Mouse (Mus musculus): ENCODE data around the gene Atp5l. TPM values are rescaled to one million over a fixed set of nuclear protein-coding genes. Genes with fewer than 3 reads are reported as not detected.

Atp5l gene
- polyA plus RNA-seq, 1 experiment from 2014 or later, result 578 TPM

DNA sequence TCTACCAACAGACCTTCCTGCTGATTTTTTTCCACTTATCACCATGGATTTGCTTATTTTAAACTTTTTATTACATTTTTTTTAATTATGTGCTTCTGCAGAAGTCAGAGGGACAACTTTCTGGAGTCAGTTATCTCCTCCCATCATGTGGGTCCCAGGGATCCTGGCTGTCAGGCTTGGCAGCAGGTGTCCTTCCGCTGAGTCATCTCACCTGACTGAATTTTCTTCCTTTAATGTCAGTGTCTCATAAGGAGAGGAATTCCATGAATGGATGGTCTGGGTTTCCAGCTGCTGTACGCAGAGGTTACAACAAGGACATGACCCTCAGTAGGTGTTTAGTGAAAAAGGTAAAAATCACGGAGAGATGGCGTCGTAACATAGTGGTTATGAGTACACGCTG lies 29.3 kb downstream of the Atp5l start:
- H3K4me3 ChIP-seq, result no peak overlapping the region
- no peak for ATAC-seq (ENCODE audit: low FRiP score)
- H3K9ac ChIP-seq, result no peak overlapping the region
- H3K36me3 ChIP-seq, result no peaks in the 10 kb centered on the region
- H3K27ac ChIP-seq, result no peak overlapping the region
- H3K4me2 ChIP-seq (replicated peaks), result no peak overlapping the region
- no peaks in the 10 kb centered on the region for H3K9me3 ChIP-seq (replicated peaks)
- WGBS, result 88% methylated on average over 6 of the region's 6 CpGs
- no peaks in the 10 kb centered on the region for H3K4me1 ChIP-seq
- H3K27me3 ChIP-seq, result no peaks in the 10 kb centered on the region

- Histone ChIP-seq H3K36me3 (no peaks in the 10 kb centered on the region), H3K27ac (no peak overlapping the region), H3K4me1 (no peaks in the 10 kb centered on the region), H3K4me2 (replicated peaks) (no peak overlapping the region), H3K27me3 (no peaks in the 10 kb centered on the region), H3K9ac (no peak overlapping the region), H3K9me3 (replicated peaks) (no peaks in the 10 kb centered on the region), H3K4me3 (no peak overlapping the region)
- ATAC-seq (ENCODE audit: low FRiP score), result no peak
- WGBS, result 55% methylated on average over 2 of the region's 2 CpGs
Observed at GRCm38 (mm10) chr9:44890122-44890521, 30.4 kb downstream of the Atp5l start.

DNA sequence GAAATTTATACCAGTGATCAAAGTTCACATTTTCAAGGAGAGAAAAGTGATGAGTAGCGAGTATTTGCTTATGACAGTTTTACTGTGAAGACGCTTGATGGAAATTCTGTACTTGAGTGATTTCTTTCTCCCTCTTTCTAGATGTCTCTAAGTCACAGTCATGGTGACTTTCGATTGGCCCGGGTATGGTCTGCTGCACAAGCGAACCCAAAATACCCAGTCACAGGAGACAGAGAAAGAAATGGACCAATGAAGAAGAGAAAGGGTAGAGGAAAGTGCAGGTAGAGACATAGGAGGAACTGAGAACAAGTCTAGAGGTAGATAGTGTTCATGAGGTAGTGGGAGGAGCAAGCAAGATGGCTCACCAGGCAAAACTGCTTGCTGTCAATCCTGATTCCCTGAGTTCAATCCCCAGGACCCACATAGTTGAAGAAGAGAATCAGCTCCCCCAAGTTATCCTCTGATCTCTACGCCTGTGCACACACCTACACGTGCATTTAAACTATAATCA lies 32.4 kb downstream of the Atp5l start:
- Histone ChIP-seq H3K4me1 (peaks cover 3% of the 10 kb centered on the region), H3K4me3 (no peak overlapping the region), H3K4me2 (replicated peaks) (no peak overlapping the region), H3K9ac (no peak overlapping the region), H3K9me3 (replicated peaks) (no peaks in the 10 kb centered on the region), H3K27me3 (no peaks in the 10 kb centered on the region), H3K36me3 (no peaks in the 10 kb centered on the region), H3K27ac (no peak overlapping the region)
- ATAC-seq (ENCODE audit: low FRiP score), result no peak
- WGBS, result 88% methylated on average over 7 of the region's 7 CpGs

DNA sequence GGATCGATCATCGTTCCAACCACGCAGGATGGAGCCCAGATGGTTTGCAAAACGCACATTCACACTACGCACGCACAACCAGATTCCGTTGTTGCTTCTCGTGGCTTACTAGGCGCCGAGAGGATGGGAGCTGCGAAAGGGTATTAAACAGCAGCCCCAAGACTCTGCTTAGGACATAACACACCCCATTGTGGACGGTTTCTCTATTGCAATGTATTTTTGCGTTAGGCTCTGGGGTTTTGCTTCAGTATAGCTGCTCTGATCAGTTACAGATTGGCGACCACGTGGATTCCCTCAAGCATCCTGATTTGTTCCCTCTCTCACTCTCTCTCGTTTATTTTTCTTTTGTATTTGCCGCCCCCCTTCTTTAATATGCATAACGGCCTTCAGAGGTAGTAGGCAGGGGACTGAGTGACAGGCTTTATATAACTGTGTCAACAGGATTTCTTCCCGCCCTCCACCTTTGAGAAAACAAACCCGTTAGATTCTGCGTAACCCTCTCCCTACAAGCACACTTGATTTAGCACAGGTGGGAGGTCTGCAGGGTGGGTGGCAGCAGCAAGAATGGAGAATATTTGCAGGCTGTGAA lies 37.5 kb downstream of the Atp5l start:
- H3K36me3 ChIP-seq, result no peaks in the 10 kb centered on the region
- WGBS, result under 1% methylated on average over 21 of the region's 21 CpGs
- H3K9me3 ChIP-seq (replicated peaks), result no peaks in the 10 kb centered on the region
- peak overlapping the region; percentile 68 for H3K4me3 ChIP-seq
- no peaks in the 10 kb centered on the region for H3K27me3 ChIP-seq
- peak overlapping the region; percentile 82 for H3K4me2 ChIP-seq (replicated peaks)
- H3K9ac ChIP-seq, result peak overlapping the region; percentile 86
- peaks cover 25% of the 10 kb centered on the region for H3K4me1 ChIP-seq
- 0 out of 2 replicates have a peak, but pooled peaks have one; percentile 0 for ATAC-seq (ENCODE audit: low FRiP score)
- H3K27ac ChIP-seq, result peak overlapping the region; percentile 100

DNA sequence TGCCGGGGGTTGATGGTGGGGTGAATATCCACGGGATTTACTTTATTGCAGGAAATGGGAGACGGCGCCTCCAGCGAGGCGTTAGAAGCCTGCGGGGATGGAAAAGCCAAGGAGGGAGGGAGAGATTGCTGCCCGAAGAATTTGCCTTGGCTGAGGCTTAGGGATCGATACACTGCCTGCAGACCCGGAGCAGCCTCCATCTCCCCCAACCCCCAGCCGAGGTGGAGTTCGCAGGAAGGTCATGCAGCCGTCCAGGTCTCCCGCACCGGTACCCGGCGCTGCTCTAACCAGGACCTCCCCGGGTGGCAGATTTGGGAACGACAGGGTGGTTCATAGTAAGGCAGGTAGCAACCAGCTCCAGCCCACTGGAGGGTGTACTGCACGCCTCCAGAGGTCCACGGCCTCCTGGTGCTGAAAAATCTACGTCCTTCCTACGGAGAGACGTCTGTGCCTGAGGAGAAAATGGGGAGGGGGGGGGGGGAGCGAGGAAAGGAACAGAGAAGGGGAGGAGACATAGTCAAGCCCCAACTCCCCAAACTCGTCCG lies 38.0 kb downstream of the Atp5l start:
- peak overlapping the region; percentile 68 for H3K4me3 ChIP-seq
- ATAC-seq (ENCODE audit: low FRiP score), result peak; percentile 72
- no peaks in the 10 kb centered on the region for H3K27me3 ChIP-seq
- peak overlapping the region; percentile 82 for H3K4me2 ChIP-seq (replicated peaks)
- under 1% methylated on average over 26 of the region's 27 CpGs for WGBS
- H3K9me3 ChIP-seq (replicated peaks), result no peaks in the 10 kb centered on the region
- H3K27ac ChIP-seq, result peak overlapping the region; percentile 100
- no peaks in the 10 kb centered on the region for H3K36me3 ChIP-seq
- H3K4me1 ChIP-seq, result peaks cover 31% of the 10 kb centered on the region
- H3K9ac ChIP-seq, result peak overlapping the region; percentile 86

GRCm38 (mm10) chr9:44881941-44882435 lies 38.6 kb downstream of the Atp5l start:
- H3K27ac ChIP-seq, result peak overlapping the region; percentile 100
- under 1% methylated on average over 29 of the region's 29 CpGs for WGBS
- H3K9ac ChIP-seq, result peak overlapping the region; percentile 86
- peaks cover 36% of the 10 kb centered on the region for H3K4me1 ChIP-seq
- H3K4me3 ChIP-seq, result peak overlapping the region; percentile 68
- no peaks in the 10 kb centered on the region for H3K27me3 ChIP-seq
- no peaks in the 10 kb centered on the region for H3K36me3 ChIP-seq
- peak overlapping the region; percentile 82 for H3K4me2 ChIP-seq (replicated peaks)
- H3K9me3 ChIP-seq (replicated peaks), result no peaks in the 10 kb centered on the region
- ATAC-seq (ENCODE audit: low FRiP score), result peak; percentile 75

DNA sequence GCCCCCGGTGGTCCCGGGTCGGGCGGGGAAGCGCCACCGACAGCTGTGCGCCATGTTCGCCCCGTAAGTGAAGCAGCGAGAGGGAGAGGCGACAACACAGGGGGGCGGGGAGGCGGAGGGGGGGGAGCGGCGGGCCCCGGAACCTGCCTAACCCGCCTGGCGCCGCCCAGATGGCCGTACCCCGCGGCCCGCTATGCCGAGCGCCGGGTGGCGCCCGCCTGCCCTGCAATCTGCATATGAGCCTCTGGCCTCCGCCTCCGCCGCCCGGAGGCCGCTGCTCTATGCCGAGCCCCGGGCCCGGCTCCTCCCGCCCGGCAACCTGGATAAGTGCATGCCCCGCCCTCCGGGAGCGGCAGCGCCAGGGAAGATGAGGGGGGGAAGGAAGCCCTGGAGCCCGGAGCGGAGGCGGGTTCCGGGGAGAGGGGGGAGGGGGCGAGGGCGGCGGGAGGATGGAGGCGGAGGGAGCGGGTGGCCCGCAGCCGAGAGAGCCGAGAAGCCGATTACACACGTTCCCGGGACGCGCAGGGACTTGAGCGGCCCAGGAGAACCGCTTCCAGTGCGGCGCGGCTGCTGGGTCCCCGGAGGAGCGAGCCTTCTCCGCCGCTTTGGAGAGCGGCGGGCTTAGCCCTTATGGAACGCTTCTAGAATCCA lies 39.2 kb downstream of the Atp5l start, which contains the start of gene Kmt2a:
Gene Kmt2a (minus strand): TSS at position 76 of the 651 bp plus-strand sequence.
- WGBS, result under 1% methylated on average over 63 of the region's 71 CpGs
- Histone ChIP-seq H3K4me1 (peaks cover 41% of the 10 kb centered on the region), H3K27ac (peak within 1 kb of the TSS; percentile 100), H3K4me3 (peak within 1 kb of the TSS; percentile 68), H3K4me2 (replicated peaks) (peak within 1 kb of the TSS; percentile 82), H3K27me3 (no peaks in the 10 kb centered on the region), H3K36me3 (no peaks in the 10 kb centered on the region), H3K9me3 (replicated peaks) (no peaks in the 10 kb centered on the region), H3K9ac (peak within 1 kb of the TSS; percentile 86)
- peak; percentile 70 for ATAC-seq (ENCODE audit: low FRiP score)

- under 1% methylated on average over 30 of the region's 44 CpGs for WGBS
- ATAC-seq (ENCODE audit: low FRiP score), result peak; percentile 26
- Histone ChIP-seq H3K9ac (peak overlapping the region; percentile 86), H3K27ac (peak overlapping the region; percentile 100), H3K27me3 (no peaks in the 10 kb centered on the region), H3K36me3 (no peaks in the 10 kb centered on the region), H3K4me2 (replicated peaks) (peak overlapping the region; percentile 82), H3K4me3 (peak overlapping the region; percentile 68), H3K4me1 (peaks cover 50% of the 10 kb centered on the region), H3K9me3 (replicated peaks) (no peaks in the 10 kb centered on the region)
Observed at GRCm38 (mm10) chr9:44880309-44881081, 40.0 kb downstream of the Atp5l start.

DNA sequence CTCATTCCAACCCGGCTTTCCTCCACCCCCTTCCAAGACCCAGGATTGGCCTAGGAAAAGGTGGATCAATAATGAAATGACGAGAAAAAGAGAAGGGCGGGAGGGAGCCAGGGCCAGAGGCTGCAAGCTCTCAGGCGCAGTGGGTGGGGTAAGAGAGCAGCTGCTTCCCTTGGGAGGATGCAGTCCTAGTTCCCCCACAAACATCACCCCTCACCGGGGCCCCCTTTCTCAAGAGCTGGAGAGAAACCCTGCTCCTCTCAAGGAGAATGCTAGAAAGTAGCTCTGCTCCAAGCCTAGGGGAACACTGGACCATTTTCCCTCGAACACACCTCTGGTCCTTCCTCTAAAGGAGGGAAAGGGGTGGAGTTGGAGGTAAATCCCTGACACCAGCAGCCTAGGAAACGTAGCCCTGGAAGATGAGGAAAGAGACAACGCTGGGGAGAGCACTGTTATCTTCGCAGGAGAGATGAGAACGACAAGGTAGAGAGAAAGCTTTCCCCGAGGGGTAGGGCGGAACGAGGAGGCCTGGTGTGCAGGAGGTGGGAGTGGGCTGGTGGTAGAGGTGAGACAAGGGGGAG lies 40.8 kb downstream of the Atp5l start:
- no peaks in the 10 kb centered on the region for H3K9me3 ChIP-seq (replicated peaks)
- H3K4me1 ChIP-seq, result peaks cover 52% of the 10 kb centered on the region
- no peaks in the 10 kb centered on the region for H3K27me3 ChIP-seq
- peak overlapping the region; percentile 68 for H3K4me3 ChIP-seq
- under 1% methylated on average over 13 of the region's 13 CpGs for WGBS
- peak overlapping the region; percentile 100 for H3K27ac ChIP-seq
- ATAC-seq (ENCODE audit: low FRiP score), result no peak
- peak overlapping the region; percentile 82 for H3K4me2 ChIP-seq (replicated peaks)
- peak overlapping the region; percentile 86 for H3K9ac ChIP-seq
- no peaks in the 10 kb centered on the region for H3K36me3 ChIP-seq

GRCm38 (mm10) chr9:44878776-44879500 lies 41.6 kb downstream of the Atp5l start:
- Histone ChIP-seq H3K4me1 (peaks cover 58% of the 10 kb centered on the region), H3K36me3 (no peaks in the 10 kb centered on the region), H3K27ac (peak overlapping the region; percentile 100), H3K9ac (peak overlapping the region; percentile 86), H3K4me3 (peak overlapping the region; percentile 68), H3K9me3 (replicated peaks) (no peaks in the 10 kb centered on the region), H3K27me3 (no peaks in the 10 kb centered on the region), H3K4me2 (replicated peaks) (peak overlapping the region; percentile 82)
- no peak for ATAC-seq (ENCODE audit: low FRiP score)
- 30% methylated on average over 9 of the region's 9 CpGs for WGBS

- Histone ChIP-seq H3K4me1 (peaks cover 58% of the 10 kb centered on the region), H3K4me3 (no peak overlapping the region), H3K9ac (0 out of 2 replicates have a peak overlapping the region, but pooled peaks have one; percentile 23), H3K9me3 (replicated peaks) (no peaks in the 10 kb centered on the region), H3K27ac (no peak overlapping the region), H3K36me3 (no peaks in the 10 kb centered on the region), H3K4me2 (replicated peaks) (peak overlapping the region; percentile 82; the same call in 1 of the 2 replicates), H3K27me3 (no peaks in the 10 kb centered on the region)
- 88% methylated on average over 7 of the region's 7 CpGs for WGBS
- ATAC-seq (ENCODE audit: low FRiP score), result no peak
Observed at GRCm38 (mm10) chr9:44877686-44878085, 42.9 kb downstream of the Atp5l start.
